Mouse (Mus musculus) spleen, postnatal 4 days (tissue): Measurements from ENCODE around the gene Exoc4.

Experiments
- DNase-seq, 2 experiments: peaks; one replicate each; pipeline ENCODE4 v3.0.0; 2022; ENCODE audit warnings: low spot score in 2 of 2

Gene Exoc4

DNA sequence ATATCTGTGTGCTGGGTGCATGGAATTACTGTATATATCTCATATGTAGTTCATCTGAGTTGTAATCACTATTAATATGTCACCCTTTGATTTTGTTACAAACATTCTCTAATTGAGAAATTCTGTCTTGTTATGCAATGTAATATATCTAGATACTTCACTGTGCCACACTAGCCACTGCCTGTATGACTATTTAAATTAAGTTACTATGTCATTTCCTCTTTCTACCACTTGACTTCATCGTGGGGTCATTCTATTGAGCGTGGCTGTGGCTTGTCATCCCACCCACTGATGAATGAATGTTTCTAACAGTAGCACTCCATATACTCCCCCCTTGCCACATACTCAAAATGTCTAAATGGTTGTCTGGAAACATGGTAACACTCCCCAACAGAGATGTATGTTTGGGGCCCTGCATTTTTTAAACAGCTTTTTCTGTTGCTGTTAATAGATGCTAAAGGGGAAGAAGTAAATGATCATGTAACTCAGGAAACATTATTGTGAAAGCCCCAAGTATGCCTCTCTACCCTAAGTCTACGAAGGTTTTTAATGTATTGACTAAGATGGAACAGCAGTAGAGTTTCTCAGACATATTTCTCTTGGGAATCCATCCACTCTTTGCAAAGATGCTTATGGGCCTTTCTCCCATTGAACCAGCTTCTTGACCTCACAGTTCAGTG is 618.2 kb downstream of the Exoc4 start:
- no peak for DNase-seq

DNA sequence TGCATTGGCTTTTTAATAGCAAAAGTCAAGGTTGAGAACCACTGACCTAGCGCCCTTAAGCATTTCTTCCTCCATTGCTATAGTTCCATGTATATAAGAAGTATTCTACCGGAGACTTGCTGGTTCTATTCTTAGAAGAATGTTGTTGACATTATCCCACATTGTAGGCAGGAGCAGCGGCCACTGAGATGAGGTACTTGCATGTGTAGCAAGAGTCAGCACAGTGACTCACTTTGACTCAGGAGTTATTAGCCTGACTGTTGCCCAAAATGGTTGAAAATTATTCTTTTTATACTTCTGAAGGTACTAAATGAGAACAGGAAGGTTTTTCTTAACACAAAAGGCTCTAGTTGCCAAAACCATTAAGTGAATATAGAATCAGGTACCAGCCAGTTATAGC is 620.4 kb downstream of the Exoc4 start:
- DNase-seq, result no peak

DNA sequence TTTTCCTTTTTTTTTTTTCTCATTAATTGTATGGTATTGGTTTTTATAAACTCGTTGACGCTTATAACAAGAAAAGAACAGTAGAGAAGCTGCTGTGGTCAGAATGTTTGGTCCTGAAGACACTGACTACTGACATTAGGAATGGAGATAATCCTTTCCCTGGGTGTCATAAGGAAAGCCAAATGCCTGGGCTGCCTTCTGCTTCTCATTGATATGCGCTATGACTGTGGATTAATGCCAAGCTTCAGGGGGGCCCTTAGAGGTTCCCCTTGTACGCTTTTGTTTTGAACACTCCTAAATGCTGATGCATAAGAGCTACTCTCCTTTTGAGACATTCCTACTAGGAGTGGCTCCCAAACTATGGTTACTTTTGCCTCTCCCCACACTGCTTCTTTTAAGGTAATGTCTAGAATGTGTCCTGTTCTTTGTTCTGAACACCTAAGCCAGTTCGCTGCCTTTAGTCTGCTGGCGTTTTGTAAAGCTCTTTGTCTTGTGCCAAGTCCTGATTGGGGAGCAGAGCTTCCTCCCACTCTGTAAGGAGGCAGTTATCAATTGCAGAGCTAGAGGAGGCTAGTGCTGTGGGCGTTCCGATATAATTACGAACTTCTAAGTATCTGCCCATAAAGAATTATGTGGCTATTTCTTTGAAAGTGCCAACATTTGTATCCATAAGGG is 621.7 kb downstream of the Exoc4 start:
- no peak for DNase-seq

- no peak for DNase-seq
These were observed 622.4 kb downstream of the Exoc4 start for GRCm38 (mm10) chr6:33871286-33871685.

DNA sequence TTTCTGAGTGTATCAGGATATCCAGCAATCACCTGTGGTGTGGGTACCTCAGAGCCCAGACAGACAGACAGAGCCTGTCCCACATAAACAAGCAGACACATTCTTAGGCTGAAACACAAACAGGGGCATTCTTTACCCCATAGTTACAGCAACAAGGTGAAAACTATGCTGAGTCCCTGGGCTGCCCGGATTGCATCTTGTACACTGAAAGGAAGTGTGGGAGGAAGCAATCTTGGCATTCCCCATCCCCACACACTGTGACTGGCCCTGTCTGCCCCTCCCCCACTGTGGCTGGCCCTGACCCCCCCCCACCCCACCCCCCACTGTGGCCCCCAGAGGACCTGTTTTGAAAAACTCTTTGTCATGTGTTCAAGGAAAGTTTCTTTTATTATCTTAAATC is 623.3 kb downstream of the Exoc4 start:
- DNase-seq, result no peak

DNA sequence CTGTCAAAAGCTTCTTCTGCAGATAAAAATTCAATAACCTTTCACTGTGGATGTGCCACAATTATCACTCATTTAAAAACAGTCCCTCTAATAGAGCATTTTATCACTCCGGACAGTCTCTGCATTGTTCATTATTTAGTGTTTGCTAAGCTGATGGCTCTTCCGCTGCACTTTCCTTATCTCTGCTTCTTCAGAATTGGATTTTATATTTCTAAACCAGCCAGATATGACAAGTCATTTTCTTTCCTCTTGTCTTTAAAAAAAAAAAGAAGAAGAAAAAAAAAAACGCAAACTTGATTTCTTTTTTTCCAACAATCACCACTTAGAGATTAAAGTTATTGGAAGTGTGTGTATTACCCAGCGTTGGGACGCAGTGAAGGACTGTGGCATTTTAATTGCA is 624.1 kb downstream of the Exoc4 start:
- DNase-seq, result no peak

DNA sequence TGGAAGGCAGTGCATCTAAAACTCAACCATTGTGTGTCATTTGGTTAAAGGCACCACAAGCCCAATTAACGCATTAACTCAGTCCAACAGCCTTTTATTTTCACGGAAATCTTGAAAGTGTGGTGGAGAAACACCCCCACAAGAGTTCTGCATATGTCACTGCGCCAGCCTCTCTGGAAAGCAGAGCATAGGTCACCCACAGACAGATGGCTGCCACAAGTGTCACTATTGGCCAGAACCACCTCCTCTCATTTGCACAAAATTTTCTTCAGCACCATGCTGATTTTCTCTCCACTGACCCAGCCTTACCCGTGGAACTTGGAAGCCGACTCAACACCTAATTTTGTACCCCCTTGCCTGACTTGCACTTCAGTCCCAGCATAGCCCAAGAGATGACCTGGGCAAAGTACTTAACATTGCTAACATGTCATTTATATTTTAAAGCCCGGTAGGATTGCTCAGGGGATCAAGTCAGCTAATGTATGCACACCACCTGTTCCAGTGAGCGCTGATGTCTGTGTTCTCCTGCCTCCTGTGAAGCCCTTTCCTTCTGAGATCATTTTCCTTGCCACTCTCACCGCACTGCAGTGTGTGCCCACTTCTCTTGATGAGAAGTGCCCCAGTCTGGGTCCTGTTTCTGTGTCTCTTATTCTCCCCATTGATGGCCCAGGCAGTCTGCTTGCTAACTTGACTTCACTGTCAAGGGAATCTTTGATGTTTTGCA is 625.6 kb downstream of the Exoc4 start:
- DNase-seq, result no peak

DNA sequence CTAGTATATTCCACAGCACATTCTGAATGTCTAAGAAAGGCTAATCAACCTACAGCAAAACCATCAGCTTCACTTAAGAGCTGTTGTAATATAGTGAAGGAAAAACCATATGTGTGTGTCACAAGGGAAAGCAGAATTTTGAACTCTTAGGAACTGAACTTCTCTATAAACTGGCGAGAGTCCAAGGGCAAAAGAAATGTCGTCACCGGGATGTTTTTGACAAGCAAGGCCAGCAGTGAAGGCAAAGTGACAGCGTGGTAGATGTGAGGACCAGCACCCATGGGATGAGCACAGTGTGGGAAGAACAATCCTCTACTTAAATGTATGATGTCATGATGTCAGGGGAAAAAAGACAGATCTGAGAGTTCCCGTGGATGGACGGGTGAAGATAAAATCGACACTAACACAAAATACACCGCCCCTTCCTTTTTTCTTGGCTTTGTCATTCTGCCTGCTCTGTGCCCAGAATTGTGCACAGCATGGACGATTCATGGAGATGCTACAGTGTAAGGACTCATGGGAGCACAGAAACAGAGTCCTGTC is 635.3 kb downstream of the Exoc4 start:
- DNase-seq, result no peak

DNA sequence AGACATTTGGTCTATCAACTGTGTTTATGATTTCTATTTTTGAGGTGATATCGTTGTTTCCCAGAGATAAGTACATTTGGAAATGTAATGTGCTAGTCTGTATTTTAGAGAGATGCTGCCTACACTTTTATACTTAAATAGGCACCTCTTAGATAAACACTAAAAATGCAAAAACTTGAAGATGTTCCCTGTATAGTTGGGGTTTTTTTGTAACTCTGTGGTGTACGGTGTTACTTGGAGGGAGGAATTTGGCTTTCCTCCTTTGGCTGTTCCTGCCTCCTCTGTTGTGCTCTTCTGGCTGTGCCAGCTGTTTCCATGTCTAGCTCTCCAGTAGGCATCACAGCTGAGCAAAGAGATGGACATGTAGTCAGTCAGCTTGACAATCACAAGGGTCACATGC is 638.1 kb downstream of the Exoc4 start:
- DNase-seq, result no peak

- DNase-seq, result no peak
These were observed 642.0 kb downstream of the Exoc4 start for GRCm38 (mm10) chr6:33890926-33891325.

DNA sequence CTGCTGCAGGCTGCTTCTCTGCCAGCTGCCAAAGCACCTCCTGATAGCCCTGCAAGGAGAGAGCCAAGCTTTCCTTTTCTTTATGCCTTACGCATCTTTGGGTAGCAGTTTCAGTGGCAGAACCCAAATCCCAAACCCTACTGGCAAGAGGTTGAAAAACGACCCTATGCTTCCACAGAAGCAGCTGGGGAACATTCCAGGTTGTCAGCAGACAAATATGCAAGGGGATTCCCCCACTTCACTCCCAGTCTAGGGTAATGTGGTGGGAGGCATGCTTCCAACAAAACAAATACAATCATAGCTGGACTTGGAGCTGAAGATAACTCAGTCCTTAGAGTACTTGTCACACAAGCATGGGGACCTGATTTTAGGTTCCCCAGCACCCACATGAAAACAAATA is 643.3 kb downstream of the Exoc4 start:
- no peak for DNase-seq

- no peak for DNase-seq
These were observed 651.1 kb downstream of the Exoc4 start for GRCm38 (mm10) chr6:33899973-33900372.

DNA sequence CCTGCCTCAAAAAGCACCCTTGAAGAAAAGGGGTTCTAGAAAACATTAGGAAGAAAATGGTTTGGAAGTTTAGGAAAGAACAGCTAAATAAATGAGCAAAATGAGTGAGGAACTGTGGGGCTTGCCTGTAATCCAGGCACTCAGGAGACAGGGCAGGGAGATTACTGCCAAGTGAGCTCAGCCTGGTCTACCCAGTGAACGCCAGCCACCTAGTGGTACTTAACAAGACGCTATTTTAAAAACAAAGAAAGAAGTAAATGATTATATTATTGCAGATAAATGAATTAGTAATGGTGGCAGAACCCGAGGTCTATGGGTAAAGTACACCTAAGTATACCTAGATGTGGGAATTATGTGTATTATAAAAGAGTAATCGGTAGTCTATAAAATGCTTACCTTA is 651.7 kb downstream of the Exoc4 start:
- no peak for DNase-seq

DNA sequence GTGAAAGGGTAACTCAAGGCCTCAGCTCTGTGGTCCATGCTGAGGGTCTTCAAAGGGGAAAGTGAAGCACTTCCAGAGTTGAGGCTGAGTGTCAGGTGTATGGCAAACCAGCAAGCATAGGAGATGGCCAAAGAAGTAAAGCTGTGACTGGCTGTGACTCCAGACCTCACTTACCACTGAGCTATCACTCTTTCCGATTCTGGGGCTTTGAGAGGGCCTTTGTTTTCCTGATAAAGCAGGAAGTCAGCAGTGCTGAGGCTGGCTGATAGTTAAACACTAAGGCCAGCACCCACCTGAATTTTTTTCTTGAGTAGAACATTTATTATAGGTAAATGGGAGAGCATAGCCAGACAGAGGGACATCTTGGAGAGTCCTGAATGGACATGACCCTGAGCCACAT is 656.2 kb downstream of the Exoc4 start:
- DNase-seq, result no peak

GRCm38 (mm10) chr6:33910671-33911070 is 661.8 kb downstream of the Exoc4 start:
- DNase-seq, result no peak

DNA sequence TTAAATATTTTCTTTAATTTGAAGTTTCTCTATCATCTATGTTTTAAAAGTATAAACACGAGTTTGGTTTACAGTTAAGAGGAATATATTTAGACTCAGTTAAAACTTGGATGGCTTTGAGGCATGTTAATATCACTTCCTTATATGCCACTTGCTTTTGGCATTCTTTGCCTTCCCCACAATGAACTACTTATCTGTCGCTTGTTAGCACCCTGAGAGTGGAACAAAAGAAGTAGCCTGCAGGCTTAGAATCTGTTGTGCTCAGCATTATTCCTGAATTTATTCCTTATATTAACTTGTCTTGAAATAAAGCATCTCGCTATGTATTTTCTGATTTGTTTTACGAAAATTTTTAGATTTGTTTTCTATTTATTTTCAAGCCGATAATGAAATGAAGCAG is 664.2 kb downstream of the Exoc4 start:
- no peak for DNase-seq

GRCm38 (mm10) chr6:33913486-33913885 is 664.6 kb downstream of the Exoc4 start:
- DNase-seq, result no peak

GRCm38 (mm10) chr6:33913964-33914363 is 665.1 kb downstream of the Exoc4 start:
- DNase-seq, result no peak

GRCm38 (mm10) chr6:33923571-33923970 is 674.7 kb downstream of the Exoc4 start:
- no peak for DNase-seq

- no peak for DNase-seq
These were observed 676.0 kb downstream of the Exoc4 start for GRCm38 (mm10) chr6:33924888-33925287.

DNA sequence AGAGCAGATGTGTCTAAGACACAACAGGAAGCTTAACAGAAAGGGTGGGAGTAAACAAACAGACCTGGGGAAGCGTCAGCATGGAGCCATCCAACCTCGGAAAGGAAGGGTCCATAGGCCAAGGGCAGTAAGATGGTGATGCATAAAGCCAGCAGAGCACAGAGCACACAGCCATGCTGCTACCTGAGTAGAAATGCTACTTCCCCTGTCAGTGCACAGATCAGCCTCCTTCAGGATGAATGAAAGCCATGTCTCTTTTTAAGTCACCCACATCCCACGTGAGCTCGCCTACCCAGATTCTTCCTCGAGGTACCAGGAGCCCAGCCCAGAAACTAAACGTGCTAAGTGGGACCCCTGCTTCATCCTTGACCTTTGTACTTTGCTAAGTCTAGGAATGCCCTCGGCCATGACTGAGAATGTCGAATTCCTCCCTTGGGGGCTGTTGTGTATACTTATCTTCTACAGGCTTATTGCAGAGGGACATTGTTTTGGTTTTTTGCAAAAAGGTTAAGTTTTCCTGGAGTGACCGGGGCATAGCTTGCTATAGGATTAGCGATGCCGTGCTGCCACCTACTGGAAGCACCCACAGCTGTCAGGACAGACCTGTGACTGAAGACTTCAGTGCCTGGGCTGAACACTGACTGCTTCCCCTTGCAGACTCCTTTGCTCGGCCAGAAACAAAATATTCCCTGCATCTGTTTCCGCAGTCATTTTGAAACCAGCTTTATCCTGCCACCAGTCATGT is 680.6 kb downstream of the Exoc4 start:
- DNase-seq, result peak; percentile 50 to 77
